Mouse (Mus musculus): Measurements from ENCODE around the gene Olfr1305. TPM values are rescaled to one million over a fixed set of nuclear protein-coding genes. Genes with fewer than 3 reads are reported as not detected.

Gene Olfr1305
- polyA plus RNA-seq (2012; rRNA removed), result not detected in 2 replicates

- TF ChIP-seq POLR2A (IDR thresholded peaks at IDR 0.05; ENCODE audit: extremely low read depth, insufficient read depth, low read length) (no peak), CTCF (IDR thresholded peaks at IDR 0.05; ENCODE audit: extremely low read depth, insufficient read depth, low read length) (no peak)
- H3K4me1 ChIP-seq (ENCODE audit: control insufficient read depth, insufficient read depth, low read length), result no peaks in the 10 kb centered on the region
- H3K27ac ChIP-seq (ENCODE audit: insufficient read depth, low read length), result no peak within 1 kb of the TSS
Measured at GRCm38 (mm10) chr2:111877049-111877448, at the start of gene Olfr1305. Gene Olfr1305, minus strand, starts transcription at chr2:111877149.

GRCm38 (mm10) chr2:111916171-111916570 lies 39.2 kb upstream of the Olfr1305 start, which contains the start of gene Olfr1306:
Gene Olfr1306, minus strand, starts transcription at chr2:111916271.
- Histone ChIP-seq H3K4me1 (ENCODE audit: control insufficient read depth, insufficient read depth, low read length) (no peaks in the 10 kb centered on the region), H3K4me3 (ENCODE audit: insufficient read depth, low read length) (no peak within 1 kb of the TSS), H3K27ac (ENCODE audit: insufficient read depth, low read length) (no peak within 1 kb of the TSS)
- TF ChIP-seq POLR2A (IDR thresholded peaks at IDR 0.05; ENCODE audit: extremely low read depth, insufficient read depth, low read length) (no peak), CTCF (IDR thresholded peaks at IDR 0.05; ENCODE audit: extremely low read depth, insufficient read depth, low read length) (no peak)

More at GRCm38 (mm10) chr2:111877049-111877448, at the start of gene Olfr1305:
- H3K4me3 ChIP-seq (ENCODE audit: insufficient read depth, low read length), result no peak within 1 kb of the TSS

DNA sequence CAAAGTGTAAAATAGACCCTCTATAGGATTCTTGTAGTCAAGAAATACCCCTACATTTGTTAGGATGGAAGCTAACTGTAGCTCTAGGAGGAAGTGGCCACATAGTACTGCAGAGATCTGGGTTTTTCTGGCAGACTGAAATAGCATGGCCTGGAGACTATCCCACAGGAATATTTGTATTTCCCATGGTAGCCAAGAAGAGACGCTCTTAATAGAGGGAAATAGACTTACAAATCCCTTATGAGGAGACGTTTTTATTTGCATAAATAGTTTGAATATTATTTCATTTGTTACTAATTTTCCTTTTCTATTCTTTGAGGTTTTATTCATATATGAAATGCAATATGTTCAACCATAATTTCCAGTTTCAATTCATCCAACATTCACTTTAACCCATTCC lies 56.7 kb downstream of the Olfr1305 start, which contains the start of gene Olfr1303:
Gene Olfr1303, minus strand, starts transcription at position 101 of the 400 bp plus-strand sequence.
- Histone ChIP-seq H3K4me1 (ENCODE audit: control insufficient read depth, insufficient read depth, low read length) (no peaks in the 10 kb centered on the region), H3K27ac (ENCODE audit: insufficient read depth, low read length) (no peak within 1 kb of the TSS), H3K4me3 (ENCODE audit: insufficient read depth, low read length) (no peak within 1 kb of the TSS)
- TF ChIP-seq CTCF (IDR thresholded peaks at IDR 0.05; ENCODE audit: extremely low read depth, insufficient read depth, low read length) (no peak), POLR2A (IDR thresholded peaks at IDR 0.05; ENCODE audit: extremely low read depth, insufficient read depth, low read length) (no peak)

Other genes with a start within 250 kb of the Olfr1305 start
- not detected in 2 replicates for gene Olfr1298, start 227.9 kb downstream of the Olfr1305 start, polyA plus RNA-seq (2012; rRNA removed)
- not detected in 2 replicates for gene Olfr1299, start 215.7 kb downstream of the Olfr1305 start, polyA plus RNA-seq (2012; rRNA removed)
- gene Olfr1301, start 126.1 kb downstream of the Olfr1305 start, polyA plus RNA-seq (2012; rRNA removed), result not detected in 2 replicates
- gene Olfr1302, start 99.7 kb downstream of the Olfr1305 start, polyA plus RNA-seq (2012; rRNA removed), result not detected in 2 replicates
- not detected in 2 replicates for gene Olfr1303, start 56.8 kb downstream of the Olfr1305 start, polyA plus RNA-seq (2012; rRNA removed)
- gene Olfr1306, start 39.1 kb upstream of the Olfr1305 start, polyA plus RNA-seq (2012; rRNA removed), result not detected in 2 replicates
- not detected in 2 replicates for gene Olfr1307, start 72.3 kb upstream of the Olfr1305 start, polyA plus RNA-seq (2012; rRNA removed)
- not detected in 2 replicates for gene Olfr1308, start 87.8 kb upstream of the Olfr1305 start, polyA plus RNA-seq (2012; rRNA removed)
- gene Olfr1309, start 113.1 kb upstream of the Olfr1305 start, polyA plus RNA-seq (2012; rRNA removed), result not detected in 2 replicates
- gene Olfr1310, start 135.6 kb upstream of the Olfr1305 start, polyA plus RNA-seq (2012; rRNA removed), result not detected in 2 replicates
- not detected in 2 replicates for gene Olfr1311, start 147.3 kb upstream of the Olfr1305 start, polyA plus RNA-seq (2012; rRNA removed)
- gene Olfr1312, start 173.1 kb upstream of the Olfr1305 start, polyA plus RNA-seq (2012; rRNA removed), result not detected in 2 replicates
- gene Olfr1313, start 200.7 kb upstream of the Olfr1305 start, polyA plus RNA-seq (2012; rRNA removed), result not detected in 2 replicates
- gene Olfr1314, start 219.6 kb upstream of the Olfr1305 start, polyA plus RNA-seq (2012; rRNA removed), result not detected in 2 replicates
- not detected in 2 replicates for gene Olfr1315-ps1, start 238.3 kb upstream of the Olfr1305 start, polyA plus RNA-seq (2012; rRNA removed)

All from cortical plate, adult 2 months (tissue).